Mouse (Mus musculus): ENCODE results near the gene Myo18a. TPM values are rescaled to one million over a fixed set of nuclear protein-coding genes. Genes with fewer than 3 reads are reported as not detected.

The Myo18a gene
- polyA plus RNA-seq, 1 experiment = 73.3 TPM

- no peaks in the 10 kb centered on the region for H3K4me1 ChIP-seq (ENCODE audit: control insufficient read depth, insufficient read depth, low read length)
- H3K27ac ChIP-seq (ENCODE audit: insufficient read depth, low read length) = no peak overlapping the region
- TF ChIP-seq CTCF (IDR thresholded peaks at IDR 0.05; ENCODE audit: extremely low read depth, insufficient read depth, low read length) (no peak), POLR2A (IDR thresholded peaks at IDR 0.05; ENCODE audit: extremely low read depth, insufficient read depth, low read length) (no peak)
- no peak overlapping the region for H3K4me3 ChIP-seq (ENCODE audit: insufficient read depth, low read length)
These were observed 145.4 kb downstream of the Myo18a start for GRCm38 (mm10) chr11:77908468-77908867.

GRCm38 (mm10) chr11:77909376-77909775 lies 146.3 kb downstream of the Myo18a start:
- H3K4me1 ChIP-seq (ENCODE audit: control insufficient read depth, insufficient read depth, low read length) = no peaks in the 10 kb centered on the region
- H3K4me3 ChIP-seq (ENCODE audit: insufficient read depth, low read length) = no peak overlapping the region
- no peak for TF ChIP-seq CTCF (IDR thresholded peaks at IDR 0.05; ENCODE audit: extremely low read depth, insufficient read depth, low read length)
- TF ChIP-seq POLR2A (IDR thresholded peaks at IDR 0.05; ENCODE audit: extremely low read depth, insufficient read depth, low read length) = no peak
- H3K27ac ChIP-seq (ENCODE audit: insufficient read depth, low read length) = no peak overlapping the region

- Histone ChIP-seq H3K4me3 (ENCODE audit: insufficient read depth, low read length) (no peak overlapping the region), H3K4me1 (ENCODE audit: control insufficient read depth, insufficient read depth, low read length) (no peaks in the 10 kb centered on the region), H3K27ac (ENCODE audit: insufficient read depth, low read length) (no peak overlapping the region)
- no peak for TF ChIP-seq POLR2A (IDR thresholded peaks at IDR 0.05; ENCODE audit: extremely low read depth, insufficient read depth, low read length)
- TF ChIP-seq CTCF (IDR thresholded peaks at IDR 0.05; ENCODE audit: extremely low read depth, insufficient read depth, low read length) = no peak
These were observed 146.7 kb downstream of the Myo18a start for GRCm38 (mm10) chr11:77909776-77910175.

GRCm38 (mm10) chr11:77913505-77913904 lies 150.5 kb downstream of the Myo18a start:
- H3K27ac ChIP-seq (ENCODE audit: insufficient read depth, low read length) = no peak overlapping the region
- no peak for TF ChIP-seq CTCF (IDR thresholded peaks at IDR 0.05; ENCODE audit: extremely low read depth, insufficient read depth, low read length)
- TF ChIP-seq POLR2A (IDR thresholded peaks at IDR 0.05; ENCODE audit: extremely low read depth, insufficient read depth, low read length) = no peak
- no peaks in the 10 kb centered on the region for H3K4me1 ChIP-seq (ENCODE audit: control insufficient read depth, insufficient read depth, low read length)
- H3K4me3 ChIP-seq (ENCODE audit: insufficient read depth, low read length) = no peak overlapping the region

GRCm38 (mm10) chr11:77914598-77915260 lies 151.7 kb downstream of the Myo18a start:
- TF ChIP-seq CTCF (IDR thresholded peaks at IDR 0.05; ENCODE audit: extremely low read depth, insufficient read depth, low read length) = no peak
- no peak for TF ChIP-seq POLR2A (IDR thresholded peaks at IDR 0.05; ENCODE audit: extremely low read depth, insufficient read depth, low read length)
- Histone ChIP-seq H3K4me3 (ENCODE audit: insufficient read depth, low read length) (no peak overlapping the region), H3K27ac (ENCODE audit: insufficient read depth, low read length) (no peak overlapping the region)

More at GRCm38 (mm10) chr11:77914598-77915260, 151.7 kb downstream of the Myo18a start:
- no peaks in the 10 kb centered on the region for H3K4me1 ChIP-seq (ENCODE audit: control insufficient read depth, insufficient read depth, low read length)

Other genes starting within 250 kb of the Myo18a start
- gene Abhd15, start 248.1 kb upstream of the Myo18a start, polyA plus RNA-seq (2012; rRNA removed) = 0.64 and 0.77 TPM in 2 replicates
- 6.8 and 7.2 TPM in 2 replicates for gene Trp53i13, start 247.3 kb upstream of the Myo18a start, polyA plus RNA-seq (2012; rRNA removed)
- gene Gm10392, start 244.0 kb upstream of the Myo18a start, polyA plus RNA-seq (2012; rRNA removed) = not detected in 2 replicates
- gene Taok1, start 155.4 kb upstream of the Myo18a start, polyA plus RNA-seq (2012; rRNA removed) = 29.7 and 29.9 TPM in 2 replicates
- 15.4 and 17.2 TPM in 2 replicates for gene Nufip2, start 77.1 kb upstream of the Myo18a start, polyA plus RNA-seq (2012; rRNA removed)
- gene Cryba1, start 38.0 kb upstream of the Myo18a start, polyA plus RNA-seq (2012; rRNA removed) = not detected in 2 replicates
- gene Gm10277, start 24.5 kb downstream of the Myo18a start, polyA plus RNA-seq (2012; rRNA removed) = not detected in 2 replicates
- gene Pipox, start 130.8 kb downstream of the Myo18a start, polyA plus RNA-seq (2012; rRNA removed) = 3.2 and 3.8 TPM in 2 replicates
- 97.4 and 109 TPM in 2 replicates for gene Sez6, start 167.6 kb downstream of the Myo18a start, polyA plus RNA-seq (2012; rRNA removed)
- 37.7 and 43.2 TPM in 2 replicates for gene Phf12, start 219.5 kb downstream of the Myo18a start, polyA plus RNA-seq (2012; rRNA removed)

All from cortical plate, adult 2 months (tissue).